Mouse (Mus musculus) retina, postnatal 1 day (tissue): ENCODE results near the gene Trarg1.
"Not testable (repeated sequence)": the region's sequence is repeated elsewhere in the genome, so short reads cannot be mapped to it uniquely, and the experiment has no call there.

Source experiments
- DNase-seq: peaks from one replicate; pipeline ENCODE4 v3.0.0-alpha.2; 2012

The Trarg1 gene

DNA sequence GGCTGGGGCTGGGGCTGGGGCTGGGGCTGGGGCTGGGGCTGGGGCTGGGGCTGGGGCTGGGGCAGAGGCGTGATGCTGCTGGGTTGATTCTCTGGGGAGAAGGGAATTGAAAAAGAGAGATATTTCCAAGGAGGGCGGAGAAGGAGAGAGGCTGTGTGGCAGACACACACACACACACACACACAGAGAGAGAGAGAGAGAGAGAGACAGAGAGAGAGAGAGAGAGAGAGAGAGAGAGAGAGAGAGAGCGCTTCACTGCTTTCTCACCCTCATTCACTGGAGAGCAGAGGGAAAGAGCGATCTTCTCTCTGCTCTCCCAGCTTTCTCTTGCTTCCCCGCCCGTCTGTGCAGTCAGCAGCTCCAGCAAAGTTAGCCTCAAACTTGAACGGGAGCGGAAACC is at the start of gene Trarg1:
Gene Trarg1 (plus strand): TSS at position 301 of the 400 bp plus-strand sequence.
- not testable (repeated sequence) for DNase-seq

GRCm38 (mm10) chr11:76630023-76630422 is 49.6 kb upstream of the Trarg1 start:
- no peak for DNase-seq

DNA sequence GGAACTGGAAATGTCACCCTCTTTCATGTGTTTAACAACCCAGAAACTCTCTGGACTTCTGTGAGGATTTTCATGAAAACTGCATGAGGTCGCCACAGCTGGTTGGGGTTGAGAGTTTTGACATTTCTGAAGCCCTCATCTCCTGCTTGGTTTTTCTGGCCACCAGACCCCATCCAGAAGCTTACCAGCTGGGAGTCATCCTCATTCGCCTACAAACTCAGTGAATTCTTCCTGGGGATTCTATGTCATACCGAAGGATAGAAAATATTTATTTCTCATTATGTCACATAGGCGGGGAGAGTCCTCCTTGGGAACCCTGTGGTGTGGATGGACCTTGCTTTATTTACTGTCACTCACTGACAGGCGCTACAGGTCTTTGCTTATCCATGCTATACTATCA is 49.1 kb upstream of the Trarg1 start:
- DNase-seq, result no peak

DNA sequence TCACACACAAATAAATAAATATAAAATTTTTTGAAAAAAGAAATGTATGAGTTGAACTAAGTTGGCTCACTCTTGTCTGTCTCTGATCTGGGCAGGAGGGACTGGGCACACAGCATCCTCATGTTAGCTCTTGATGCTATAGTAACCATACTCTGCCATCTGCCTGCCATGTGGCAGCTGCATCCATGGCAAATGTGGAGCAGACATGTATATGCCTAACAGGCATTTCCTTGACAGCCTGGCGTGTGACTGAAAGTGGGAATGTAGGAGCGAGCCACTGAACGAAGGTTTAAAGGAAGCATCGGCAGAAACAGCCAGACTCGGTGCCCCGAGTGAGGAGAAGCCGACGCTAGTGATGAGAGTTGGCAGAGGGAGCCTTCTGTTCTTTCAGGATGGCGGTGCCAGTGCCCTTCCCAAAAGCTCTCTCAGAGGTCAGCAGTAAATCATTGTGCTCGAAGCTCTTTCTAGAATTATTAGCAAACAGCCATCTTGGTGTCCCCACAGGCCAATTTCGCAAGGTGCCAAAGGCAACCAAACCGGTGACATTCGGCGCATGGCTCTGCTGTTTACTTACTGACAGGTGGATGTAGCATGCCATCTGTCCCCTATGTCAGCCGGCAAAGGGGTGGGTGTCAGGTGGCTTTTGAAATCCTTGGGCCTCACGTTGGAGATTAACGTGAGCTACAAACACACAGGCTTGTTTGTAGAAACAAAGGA is 40.2 kb upstream of the Trarg1 start:
- DNase-seq, result peak; percentile 58

- no peak for DNase-seq
These were observed 39.4 kb upstream of the Trarg1 start for GRCm38 (mm10) chr11:76640231-76640630.

- peak; percentile 91 for DNase-seq
These were observed 35.4 kb upstream of the Trarg1 start for GRCm38 (mm10) chr11:76644257-76644656.

- no peak for DNase-seq
These were observed 34.6 kb upstream of the Trarg1 start for GRCm38 (mm10) chr11:76645036-76645435.

- peak; percentile 92 for DNase-seq
These were observed 33.7 kb upstream of the Trarg1 start for GRCm38 (mm10) chr11:76645955-76646354.

DNA sequence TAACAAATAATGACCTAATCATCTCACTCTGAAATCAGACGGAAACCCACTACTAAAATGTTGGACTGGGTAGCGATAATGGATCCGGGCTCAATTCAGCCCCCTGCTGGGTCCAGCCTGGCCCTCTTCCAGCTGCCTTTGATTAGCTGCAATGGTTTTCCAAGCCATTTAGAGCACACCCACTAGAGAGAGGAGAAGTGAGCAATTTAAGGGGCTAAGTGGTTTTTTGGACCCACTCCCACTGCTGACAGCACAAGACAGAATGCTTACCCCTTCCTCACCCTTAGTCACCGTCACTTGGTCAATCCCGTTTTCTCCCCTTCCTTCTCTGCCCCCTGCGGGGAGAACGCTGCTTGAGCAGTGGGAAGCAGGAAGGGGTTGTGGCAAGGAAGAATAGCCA is 32.5 kb upstream of the Trarg1 start:
- DNase-seq, result peak; percentile 80

DNA sequence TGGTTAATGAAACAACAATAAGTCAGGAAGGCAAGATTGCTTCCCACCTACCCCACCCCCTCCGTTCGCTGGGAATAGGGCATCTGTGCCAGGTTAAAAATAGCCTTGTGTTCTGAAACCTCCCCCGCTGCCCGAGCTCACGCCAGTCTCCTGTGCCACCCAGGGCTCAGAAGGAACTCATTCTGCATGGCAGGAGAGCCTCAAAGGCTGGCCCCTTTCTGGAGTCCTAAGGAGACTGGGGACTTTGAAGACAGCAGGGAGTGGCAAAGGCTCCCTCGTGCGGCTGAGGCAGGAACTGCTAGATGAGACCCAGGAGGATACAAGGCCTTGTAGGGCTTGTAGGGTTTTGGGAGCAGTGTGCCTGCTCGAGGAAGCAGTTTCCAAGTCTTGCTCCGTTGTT is 32.1 kb upstream of the Trarg1 start:
- peak; percentile 87 for DNase-seq

- no peak for DNase-seq
These were observed 28.6 kb upstream of the Trarg1 start for GRCm38 (mm10) chr11:76650862-76651560.

DNA sequence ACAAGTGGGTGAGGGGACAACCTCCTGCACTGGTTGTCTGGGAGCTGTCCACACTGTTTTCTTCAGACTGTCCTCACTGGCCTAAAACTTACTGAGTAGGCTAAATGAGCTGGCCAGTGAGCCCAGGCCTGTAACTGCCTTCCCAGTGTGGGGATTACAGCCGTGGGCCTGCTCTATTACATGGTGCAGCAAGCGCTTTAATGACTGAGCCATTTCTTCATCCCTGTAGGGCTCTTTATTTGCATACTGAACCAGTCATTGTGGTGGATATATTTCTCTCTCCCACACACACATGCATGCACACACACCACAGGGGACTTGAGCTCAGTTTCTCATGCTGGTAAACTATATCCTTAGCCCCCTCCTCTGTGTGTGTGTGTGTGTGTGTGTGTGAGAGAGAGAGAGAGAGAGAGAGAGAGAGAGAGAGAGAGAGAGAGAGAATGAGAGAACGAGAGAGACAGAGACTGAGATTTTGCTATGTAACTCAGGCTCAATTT is 26.7 kb upstream of the Trarg1 start:
- DNase-seq, result no peak

DNA sequence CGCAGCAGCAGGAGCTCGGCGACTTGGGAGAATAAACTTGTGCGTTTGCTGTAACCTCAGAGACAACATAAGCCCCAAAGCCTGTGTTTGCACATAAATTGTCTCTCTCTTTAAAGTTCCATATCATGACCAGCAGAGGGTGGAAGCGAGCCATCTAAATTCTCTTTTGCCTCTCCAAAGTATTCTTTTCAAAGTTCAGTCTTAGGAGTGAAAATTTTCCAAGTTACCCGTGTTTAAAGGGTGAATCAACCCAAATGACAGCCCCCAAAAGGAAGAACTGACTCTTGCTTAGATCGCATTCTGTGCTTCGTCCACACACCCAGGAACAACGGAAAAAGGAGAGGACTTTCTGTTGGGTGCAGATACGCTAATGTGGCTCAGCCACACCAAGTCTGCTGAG is 24.5 kb upstream of the Trarg1 start:
- DNase-seq, result peak; percentile 70

GRCm38 (mm10) chr11:76657450-76657970 is 22.1 kb upstream of the Trarg1 start:
- no peak for DNase-seq

GRCm38 (mm10) chr11:76659138-76659930 is 20.3 kb upstream of the Trarg1 start:
- DNase-seq, result no peak

- DNase-seq, result peak; percentile 66
These were observed 17.7 kb upstream of the Trarg1 start for GRCm38 (mm10) chr11:76661790-76662468.

- peak; percentile 37 for DNase-seq
These were observed 13.5 kb upstream of the Trarg1 start for GRCm38 (mm10) chr11:76666002-76666649.

- peak; percentile 18 for DNase-seq
These were observed 11.8 kb upstream of the Trarg1 start for GRCm38 (mm10) chr11:76667807-76668206.

- DNase-seq, result no peak
These were observed 7.6 kb upstream of the Trarg1 start, which contains the start of gene Bhlha9 for GRCm38 (mm10) chr11:76671871-76672475. Gene Bhlha9, plus strand, starts transcription at chr11:76672470.

- peak; percentile 37 for DNase-seq
These were observed 6.8 kb upstream of the Trarg1 start for GRCm38 (mm10) chr11:76672561-76673384.

DNA sequence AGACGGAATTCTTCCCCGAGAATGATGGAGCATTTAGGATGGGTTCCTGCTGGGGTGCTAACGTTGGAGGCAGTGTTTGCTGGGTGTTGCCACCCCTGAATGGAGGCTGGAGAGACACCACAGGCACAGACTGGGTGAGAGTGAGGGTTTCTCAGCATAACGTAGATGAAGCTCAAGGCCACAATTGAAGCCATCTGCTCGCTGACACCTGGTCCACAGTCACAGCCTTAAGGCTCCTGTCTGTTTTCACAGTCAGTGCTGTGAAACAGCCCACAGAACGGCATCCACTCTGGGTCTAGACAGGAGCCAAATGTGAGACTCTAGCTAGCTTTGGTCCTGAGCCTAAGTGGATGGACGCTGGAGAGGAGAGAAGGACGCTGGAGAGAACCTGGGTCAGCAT is 5.4 kb upstream of the Trarg1 start:
- no peak for DNase-seq
